Mouse (Mus musculus): ENCODE data around the gene Dbf4.

GRCm38 (mm10) chr5:8357677-8358076 is 64.8 kb downstream of the Dbf4 start:
- TF ChIP-seq POLR2A (IDR thresholded peaks at IDR 0.05; ENCODE audit: extremely low read depth, insufficient read depth, low read length) (no peak), CTCF (IDR thresholded peaks at IDR 0.05; ENCODE audit: low read depth, low read length) (no peak)
